Mouse (Mus musculus): ENCODE results near the gene Hp.

The Hp gene

DNA sequence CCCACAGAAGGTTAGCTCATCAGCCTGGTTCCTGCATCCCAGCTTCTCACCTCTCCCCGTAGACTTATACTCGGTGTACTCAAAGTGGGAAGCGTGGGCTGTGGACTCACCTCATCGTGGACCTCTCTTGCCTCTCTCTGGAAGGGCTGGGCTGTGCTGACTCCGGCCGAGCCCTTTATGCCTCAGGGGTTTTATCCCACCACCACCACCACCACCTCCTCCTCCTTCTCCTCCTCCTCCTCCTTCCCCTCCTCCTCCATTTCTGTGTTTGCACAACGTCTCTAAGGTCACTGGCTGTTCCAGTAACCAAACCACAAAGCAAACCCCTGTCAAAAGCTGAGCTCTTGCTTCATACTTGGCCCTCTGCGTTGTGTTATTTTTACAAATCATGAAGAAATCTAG, at the start of gene Hp:
TSS of gene Hp (minus strand) at position 273 of the 402 bp plus-strand sequence.
- no peak for DNase-seq

DNA sequence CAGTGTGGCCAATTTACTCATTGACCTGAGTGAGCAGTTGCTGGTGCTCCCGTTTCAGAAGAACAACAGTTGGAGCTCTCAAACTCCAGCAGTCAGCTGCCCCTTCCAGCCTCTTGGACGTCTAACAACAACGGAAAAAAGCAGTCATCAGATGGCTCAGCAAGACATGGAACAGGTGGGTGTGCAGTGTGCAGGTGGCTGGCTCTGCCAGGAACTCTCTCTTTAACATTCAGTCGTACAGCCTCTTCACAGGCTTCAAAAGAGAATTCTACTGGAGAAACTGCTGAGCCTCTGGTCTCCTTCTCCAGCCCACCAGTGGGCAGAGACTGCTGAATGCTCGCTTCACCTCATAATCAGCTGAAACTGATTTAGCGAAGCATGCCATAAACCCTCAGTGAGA, 49.7 kb upstream of the Hp start:
- DNase-seq = no peak

DNA sequence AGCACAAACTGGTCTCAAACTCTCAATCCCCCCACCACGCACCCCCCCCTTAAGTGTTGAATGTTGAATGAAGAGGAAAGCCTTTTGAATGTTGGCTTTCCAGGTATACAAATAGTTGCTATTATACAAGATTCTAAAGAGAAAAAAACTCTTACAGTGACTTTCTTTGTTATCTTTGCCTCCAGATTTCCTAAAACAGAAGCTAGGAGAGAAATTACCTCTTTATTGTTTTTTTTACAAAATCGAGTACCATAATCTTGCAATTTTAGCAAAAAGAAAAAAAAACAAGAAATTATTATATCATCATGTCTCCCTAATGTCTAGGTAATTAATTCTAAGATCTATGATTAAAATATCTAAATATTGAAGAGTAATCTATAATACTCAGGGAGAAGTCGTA, 36.6 kb upstream of the Hp start:
- DNase-seq = no peak

DNA sequence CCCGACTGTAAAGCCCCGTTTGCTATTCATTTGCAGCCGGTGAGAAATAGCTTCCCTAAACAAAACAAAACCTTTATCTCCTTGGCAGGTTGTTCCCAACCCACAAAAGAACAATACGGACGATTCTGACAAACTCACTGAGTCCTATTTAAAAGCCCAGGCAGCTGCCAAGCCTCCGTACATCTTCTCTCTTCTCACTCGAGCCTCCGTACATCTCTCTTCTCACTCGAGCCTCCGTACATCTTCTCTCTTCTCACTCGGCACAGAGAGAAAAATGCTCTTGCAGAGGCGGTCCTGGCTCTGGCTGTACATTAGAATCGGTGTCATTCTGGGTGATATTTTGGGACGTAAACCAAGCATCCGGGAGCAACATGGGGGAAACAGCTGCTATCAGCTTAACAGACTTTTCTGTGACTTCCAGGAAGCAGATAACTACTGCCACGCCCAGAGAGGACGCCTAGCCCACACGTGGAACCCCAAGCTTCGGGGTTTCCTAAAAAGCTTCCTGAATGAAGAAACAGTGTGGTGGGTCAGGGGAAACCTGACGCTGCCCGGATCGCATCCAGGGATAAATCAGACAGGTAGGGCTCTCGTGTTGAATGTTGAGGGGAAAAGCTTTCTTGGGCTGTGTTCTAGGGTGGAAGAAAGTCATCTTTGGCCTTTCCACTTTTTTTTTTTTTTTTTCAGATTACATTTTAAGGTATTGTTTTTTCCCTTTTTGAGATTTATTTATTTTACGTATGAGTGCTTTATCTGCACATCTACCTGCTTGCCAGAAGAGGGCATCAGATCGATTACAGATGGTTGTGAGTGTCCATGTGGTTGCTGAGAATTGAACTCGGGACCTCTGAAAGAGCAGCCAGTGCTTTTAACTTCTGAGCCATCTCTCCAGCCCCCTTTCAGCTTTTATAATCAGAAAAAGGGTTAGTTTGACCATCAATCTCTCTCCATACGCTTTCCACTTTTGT, 35.6 kb upstream of the Hp start, which contains the start of gene Pkd1l3:
TSS of gene Pkd1l3 (plus strand) at position 275 of the 968 bp plus-strand sequence.
- peak; percentile 63 for DNase-seq

DNA sequence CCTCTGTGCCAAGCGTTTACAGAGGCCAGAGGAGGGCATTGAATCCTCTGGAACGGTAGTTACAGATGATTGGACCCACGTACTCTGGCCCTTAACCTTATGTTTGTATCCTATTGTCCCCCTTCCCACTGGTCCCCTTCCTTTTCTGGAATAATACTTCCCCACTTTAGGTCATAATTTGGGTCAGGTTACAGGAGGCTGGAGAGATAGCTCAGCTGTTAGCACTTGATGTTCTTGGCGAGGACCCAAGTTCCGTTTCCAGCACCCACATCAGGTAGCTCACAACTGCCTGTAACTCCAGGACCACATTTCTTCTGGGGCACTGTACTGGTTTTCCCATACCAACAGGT, 30.2 kb upstream of the Hp start:
- no peak for DNase-seq

DNA sequence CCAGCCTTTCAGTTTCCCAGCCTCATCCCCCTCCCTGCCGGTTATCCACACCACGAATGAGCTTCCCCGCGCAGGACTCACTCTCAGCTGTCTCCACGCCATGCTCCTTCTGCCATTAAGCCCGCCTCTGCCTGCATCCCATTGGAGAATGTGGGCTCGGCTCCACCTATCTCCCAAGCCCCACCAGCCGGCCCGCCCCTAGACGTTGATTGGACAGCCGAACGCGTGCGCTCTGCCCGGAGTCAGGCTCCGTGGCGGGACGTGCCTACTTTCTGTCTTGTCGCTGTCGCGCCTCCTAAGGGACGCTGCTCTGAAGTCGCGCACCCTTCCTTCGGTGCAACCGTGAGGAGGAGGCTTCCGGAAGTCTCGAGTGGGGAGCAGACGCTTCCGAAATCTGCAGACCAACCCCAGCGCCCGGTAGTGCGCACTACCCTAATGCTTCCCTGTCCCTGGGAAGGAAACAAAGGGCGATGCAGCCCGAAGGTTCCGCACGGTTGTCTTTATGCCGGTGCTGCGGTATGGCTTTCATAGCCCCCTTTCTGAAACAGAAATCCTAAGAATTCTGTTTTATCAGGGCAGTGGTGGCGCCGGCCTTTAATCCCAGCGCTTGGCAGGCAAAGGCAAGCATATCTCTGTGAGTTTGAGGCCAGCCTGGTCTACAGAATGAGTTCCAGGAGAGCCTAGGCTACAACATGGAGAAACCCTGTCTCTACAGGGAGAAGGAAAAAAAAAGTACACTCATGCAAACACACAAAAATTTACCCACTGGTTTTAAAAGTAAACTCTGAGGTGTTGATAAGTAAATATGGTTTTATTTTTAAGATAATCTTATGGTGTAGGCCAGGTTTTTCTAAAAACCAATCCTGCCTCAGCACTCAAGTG, 29.5 kb upstream of the Hp start, which contains the start of gene Dhodh:
TSS of gene Dhodh (minus strand) at position 403 of the 882 bp plus-strand sequence.
- DNase-seq = peak; percentile 97

DNA sequence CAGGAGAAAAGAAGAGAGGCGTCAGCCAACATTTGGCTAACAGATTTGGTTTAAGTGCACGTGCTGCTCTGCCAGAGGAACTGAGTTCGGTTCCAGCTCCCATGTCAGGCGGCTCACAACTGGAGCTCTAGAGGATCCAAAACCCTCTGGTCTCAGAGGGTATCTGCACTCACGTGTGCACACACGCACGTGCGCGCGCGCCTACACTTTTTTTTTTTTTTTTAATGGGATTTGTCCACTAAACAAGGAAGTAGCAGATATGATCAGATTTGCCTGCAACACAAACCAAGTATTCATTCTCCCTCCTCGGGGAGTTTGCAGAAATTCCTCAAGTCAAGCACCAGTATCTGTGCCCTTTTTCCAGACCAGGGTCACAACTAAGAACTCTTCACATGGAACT, 28.7 kb upstream of the Hp start:
- no peak for DNase-seq

DNA sequence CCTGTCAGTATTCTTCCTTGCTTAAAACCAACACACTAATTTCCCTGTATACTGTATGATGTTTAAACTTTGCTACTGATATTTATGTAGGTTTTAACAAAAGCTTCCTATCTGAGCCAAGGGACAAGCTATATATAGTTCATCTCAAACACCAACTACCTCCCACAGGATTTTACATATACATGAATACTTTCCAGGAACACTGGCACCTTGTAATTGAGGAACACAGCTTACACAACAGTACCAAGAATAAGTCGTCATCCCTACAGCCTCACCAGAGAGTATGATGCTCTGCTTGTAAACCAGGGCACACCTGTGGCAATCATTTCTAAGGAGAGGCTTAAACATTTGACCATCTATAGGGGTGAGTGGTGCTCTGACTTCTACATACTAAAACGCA, 27.8 kb upstream of the Hp start:
- DNase-seq = no peak

DNA sequence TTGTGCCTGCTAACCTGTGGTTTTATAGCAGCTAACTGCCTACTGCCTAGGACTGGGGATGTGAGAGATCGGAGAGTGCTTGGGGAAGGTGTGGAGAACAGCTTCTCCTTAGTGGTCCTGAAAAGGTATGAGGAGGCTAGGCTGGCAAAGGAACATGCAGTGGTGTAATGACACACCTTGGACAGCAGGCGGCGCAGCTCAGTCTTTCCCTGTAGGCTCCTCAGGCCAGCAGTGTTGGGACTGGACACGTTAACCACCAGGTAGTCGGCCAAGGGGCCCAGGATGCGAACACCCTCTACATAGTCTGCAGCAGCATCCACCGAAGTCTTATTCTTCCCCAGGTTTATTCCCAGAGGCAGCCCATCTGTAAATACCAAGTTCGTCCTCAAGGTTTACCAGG, 16.9 kb upstream of the Hp start:
- DNase-seq = peak; percentile 70

DNA sequence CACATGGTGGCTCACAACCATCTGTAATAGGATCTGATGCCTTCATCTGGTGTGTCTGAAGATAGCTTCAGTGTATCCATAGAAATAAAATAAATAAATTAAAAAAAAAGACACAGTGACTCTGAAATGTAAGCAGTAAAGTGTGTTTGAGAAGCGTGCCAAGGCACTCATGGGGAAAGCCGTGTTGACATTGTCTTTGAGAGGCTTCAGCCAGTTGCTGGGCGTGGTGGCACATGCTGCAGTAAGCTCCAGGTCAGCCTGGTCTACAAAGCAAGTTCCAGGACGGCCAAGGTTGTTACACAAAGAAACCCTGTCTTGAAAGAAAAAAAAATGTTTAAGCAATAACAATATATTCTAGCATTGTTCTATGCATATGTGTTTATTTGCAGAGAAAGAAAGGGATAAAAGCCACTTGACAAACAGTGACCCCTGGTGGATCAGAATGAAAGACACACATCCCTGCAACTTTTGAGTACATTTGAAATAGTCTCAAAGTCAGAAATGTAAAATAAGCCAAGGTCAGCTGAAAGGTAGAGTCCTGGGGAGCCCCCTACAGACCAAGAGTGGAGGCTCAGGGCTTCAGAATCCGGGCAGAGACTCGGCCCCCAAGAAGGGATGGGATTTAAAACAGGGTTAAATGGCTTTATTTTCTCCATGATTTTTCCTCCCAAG, 14.3 kb upstream of the Hp start:
- DNase-seq = no peak

DNA sequence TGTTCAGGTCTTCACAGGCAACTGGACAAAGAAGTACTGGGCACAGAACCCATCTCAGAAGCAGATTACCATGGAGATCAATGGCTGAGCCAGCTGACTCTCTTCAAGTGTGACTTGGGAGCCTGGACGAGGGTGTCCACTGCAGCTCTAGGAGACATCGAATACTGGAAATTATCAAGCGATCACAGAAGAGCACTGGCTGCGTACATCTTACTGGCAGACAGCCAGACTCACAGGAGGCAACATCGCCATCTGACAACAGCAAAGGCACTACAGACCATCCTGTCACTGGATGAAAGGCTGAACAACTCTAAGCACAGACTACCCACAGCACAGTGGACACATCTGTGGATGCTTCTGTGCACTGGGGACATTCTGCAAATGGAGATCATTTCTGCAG, 13.2 kb upstream of the Hp start:
- no peak for DNase-seq

DNA sequence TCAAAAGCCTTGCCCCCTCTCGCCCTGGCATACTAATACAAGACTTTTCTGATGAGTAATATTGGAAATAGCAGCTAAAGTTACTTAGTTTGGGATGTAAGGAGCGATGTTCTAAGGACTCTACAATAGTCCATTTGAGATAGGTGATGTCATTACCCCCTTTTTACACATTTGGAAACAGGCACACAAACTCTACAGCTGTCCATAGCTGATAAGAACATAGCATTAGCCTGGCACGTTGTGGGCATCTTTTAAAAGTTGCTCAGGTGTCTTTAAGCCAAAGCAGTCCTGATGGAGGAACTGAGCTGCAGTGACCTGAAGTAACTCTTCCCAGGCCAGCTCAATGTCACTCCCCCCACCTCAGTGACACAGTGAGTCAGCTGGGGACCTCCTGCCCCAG, 12.4 kb upstream of the Hp start:
- no peak for DNase-seq

DNA sequence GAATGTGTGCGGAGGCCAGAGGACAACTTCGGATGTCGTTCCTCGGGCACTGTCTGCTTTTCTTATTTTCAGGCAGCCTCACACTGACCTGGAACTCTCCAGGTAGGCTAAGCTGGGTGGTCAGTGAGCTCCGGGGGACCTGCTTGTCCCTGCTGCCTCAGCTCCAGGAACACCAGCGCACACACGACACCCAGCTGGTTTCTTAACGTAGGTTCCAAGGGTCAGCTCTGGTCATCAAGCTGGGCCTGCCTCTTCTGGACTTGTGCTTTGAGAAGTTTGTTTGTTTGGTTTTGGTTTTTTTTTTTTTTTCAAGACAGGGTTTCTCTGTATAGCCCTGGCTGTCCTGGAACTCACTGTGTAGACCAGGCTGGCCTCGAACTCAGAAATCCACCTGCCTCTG, 11.9 kb upstream of the Hp start:
- DNase-seq = no peak

DNA sequence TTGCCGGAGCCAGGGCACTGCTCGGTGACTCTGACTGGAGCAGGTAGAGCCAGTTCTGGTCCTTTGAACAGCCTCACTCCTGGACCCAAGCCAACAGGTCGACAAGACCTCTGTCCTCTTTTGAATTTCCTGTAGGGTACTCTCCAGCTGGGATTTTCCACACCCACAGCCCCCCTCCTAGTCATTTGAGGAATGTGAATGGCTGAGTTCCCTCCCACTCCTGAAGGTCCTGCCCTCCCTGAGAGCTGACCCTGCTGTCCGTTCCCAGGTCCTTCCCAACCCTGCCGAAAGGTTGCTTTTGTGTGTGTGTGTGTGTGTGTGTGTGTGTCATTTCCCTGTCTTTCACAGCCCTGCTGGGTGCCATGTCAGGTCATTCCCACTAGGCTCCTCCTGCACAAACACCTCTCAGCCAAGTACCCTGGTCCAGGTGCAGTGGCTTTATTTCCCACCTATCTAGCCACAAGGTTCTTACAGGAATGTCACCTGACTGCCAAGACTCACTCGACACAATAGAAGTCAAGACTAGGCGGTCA, 8.1 kb upstream of the Hp start:
- DNase-seq = peak; percentile 34

DNA sequence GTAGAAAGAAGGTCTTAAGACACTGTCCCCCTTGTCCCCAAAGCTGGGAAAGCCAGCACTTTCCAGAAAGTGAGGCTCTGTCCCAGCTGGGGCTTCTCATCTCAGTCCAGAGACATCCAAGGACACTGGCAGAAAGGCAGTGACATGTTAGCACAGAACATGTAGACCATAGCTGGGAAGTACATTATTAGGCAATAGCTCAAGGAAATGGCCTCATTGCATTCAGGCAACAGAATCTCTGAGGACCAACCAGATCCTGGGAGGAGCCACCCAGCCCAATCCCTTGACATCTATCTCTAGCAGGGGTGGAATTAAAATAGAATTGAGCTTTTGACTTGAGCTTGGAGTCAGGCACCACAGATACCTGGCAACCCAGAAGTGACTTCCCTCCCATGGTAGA, 6.7 kb upstream of the Hp start:
- DNase-seq = no peak

DNA sequence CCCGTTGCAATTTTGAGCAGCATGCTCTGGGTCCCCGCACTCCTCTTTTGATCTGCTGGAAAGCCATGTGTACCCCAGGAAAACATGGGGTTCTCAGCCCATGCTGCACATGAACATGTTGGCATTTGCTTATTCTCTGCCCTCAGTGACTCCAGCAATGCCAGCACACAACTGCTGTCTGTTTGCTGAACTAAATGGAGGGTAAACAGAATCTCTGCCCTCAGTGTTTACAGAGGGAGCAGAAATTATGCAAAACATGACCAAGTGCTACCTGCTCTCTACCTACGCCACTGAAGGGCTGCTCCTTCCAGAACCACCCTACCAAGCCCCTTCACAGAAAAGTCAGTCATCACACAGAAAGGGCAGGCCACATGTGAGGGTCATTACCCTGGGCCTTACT, 5.9 kb upstream of the Hp start:
- no peak for DNase-seq

DNA sequence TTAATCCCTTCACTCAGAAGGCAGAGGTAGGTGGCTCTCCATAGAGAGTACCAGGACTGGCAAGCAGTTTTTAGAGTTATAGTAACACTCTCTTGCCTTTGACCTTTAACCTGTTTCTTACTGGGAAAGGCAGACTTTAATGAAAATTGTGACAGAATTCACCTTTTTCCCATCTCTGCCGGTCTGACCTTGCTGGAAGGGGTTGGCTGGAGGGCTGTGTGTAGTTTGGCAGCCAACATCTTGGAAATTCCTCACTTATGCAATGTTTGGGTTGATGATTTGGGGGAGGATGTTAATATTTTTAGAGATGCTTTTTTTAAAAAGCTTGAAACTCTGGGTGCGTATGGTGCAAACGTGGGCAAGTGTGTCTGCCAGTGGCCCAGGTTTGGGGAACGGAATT, 5.3 kb upstream of the Hp start:
- DNase-seq = no peak

DNA sequence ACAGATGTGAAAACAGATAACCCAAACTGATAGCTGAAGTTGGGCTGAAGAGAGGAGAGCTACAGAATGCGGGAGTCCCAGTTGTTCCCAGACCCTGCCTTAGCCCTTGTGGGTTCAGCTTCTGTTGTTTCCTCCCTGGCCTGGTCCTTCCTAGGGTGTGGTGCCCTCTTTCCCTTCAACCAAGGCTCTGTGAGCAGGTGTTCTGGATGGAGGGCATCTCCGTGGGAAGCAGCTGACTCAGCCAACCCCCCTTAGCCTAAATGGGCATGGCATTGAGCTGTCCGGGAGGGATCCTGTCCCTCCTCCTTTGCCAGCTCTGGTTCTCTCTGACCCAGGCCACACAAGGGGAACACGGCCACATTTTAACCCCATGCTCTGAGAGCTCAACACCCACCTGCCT, 2.7 kb downstream of the Hp start:
- DNase-seq = no peak

DNA sequence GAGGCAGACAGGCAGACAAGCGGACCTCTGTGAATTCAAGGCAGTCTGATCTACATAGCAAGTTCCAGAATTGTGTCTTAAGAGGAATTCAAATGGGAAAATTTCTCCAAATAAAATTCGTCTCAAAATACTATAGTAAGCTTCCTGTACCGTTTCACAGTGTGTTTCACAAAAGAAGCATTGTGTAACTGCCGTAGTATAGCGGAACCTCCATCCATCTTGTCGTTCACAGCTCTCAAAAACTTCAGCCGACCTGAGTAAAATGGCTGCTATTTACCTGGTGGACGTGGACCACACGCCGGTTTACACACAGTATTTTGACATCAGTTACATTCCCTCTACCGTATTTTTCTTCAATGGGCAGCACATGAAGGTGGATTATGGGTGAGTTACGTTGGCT, 7.8 kb downstream of the Hp start:
- no peak for DNase-seq

DNA sequence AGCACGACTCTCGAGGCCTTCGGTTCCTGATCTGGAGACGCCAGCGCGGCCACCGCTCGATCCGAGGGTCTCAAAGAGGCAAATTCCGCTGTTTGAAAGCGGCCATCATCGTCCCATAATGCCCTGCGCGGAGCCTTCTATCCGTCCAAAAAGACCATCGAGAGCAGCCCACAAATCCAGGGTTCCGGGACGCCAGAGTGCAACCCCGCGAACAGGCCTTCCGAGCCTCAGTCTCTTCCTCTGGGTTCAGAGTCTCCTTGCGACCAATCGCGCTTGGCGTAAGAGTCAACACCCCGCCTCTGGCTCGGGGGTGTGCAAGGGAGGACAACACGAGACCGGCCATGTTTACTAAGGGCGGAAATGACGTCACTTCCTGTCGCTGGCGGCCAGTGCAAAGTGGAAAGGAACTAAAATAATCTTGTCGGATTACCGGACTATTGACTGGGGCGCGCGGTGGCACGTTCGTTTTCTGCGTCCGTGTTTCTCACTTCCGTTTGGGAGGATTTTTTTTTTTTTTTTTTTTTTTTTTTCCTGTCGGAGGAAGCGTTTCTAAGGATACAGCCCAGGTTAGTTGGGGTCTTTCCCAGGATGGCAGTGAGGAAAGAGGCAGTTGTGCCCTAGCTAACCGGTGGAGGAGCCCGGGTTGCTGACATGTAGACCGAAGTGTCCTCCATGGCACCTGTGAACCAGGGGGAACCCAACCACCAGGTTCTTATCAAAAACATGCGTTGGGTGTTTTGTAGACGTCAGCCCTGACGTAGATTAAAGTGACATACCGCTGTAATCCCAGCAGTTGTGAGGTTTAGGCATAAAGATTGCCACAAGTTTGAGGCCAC, 13.3 kb downstream of the Hp start, which contains the start of the genes Dhx38 and Txnl4b:
TSS of gene Dhx38 (minus strand) at position 364 of the 836 bp plus-strand sequence.
TSS of gene Txnl4b (plus strand) at position 395 of the 836 bp plus-strand sequence.
- DNase-seq = peak; percentile 96

DNA sequence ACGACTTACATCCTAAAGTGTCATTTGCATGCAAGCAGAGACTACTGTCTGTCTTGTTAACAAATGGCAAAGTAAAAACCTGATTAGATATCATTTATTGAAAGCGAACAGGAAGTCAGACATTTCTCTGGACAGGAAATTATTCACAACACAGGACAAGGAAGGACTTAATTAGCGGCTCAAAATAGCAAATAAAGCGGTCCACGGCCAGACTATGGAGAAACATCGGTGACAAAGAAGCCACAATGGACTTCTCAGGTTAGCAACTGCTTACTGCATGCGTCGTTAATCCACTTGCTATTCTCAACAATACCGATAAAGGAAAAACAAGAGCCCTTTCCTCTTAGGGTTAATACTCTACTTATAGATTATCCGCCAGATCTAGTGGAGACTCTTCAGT, 14.2 kb downstream of the Hp start:
- no peak for DNase-seq

DNA sequence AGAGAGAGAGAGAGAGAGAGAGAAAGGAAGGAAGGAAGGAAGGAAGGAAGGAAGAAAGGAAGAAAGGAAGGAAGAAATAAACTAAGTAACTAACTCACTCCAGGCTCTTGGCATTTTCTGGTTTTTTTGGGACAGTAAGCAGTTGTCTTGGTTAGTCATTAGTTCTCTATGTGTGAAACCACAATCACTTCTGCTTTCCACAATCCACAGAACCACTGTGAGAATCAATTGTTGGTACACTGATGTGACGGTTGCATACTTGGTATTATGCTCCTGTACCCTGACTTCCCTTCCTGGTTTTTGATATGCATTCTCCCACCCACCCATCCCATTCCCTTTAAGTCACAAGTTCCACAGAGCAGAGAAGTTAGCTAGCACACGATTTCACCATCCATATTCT, 15.1 kb downstream of the Hp start:
- no peak for DNase-seq

Measured in liver (tissue).